Mouse (Mus musculus) right cerebral cortex, adult 18-20 months (tissue): ENCODE data around the gene Srrd.

Experiments used
- DNase-seq: peaks from one replicate; pipeline ENCODE4 v3.0.0; 2022; ENCODE audit warnings: mixed read lengths

Srrd gene

GRCm38 (mm10) chr5:112288193-112289141, 54.4 kb downstream of the Srrd start:
- no peak for DNase-seq

- DNase-seq, result no peak
Measured at GRCm38 (mm10) chr5:112287652-112288051, 55.2 kb downstream of the Srrd start.
